Mouse (Mus musculus) G1E (cell line): ENCODE results near the gene Zdhhc23. TPM values are rescaled to one million over a fixed set of nuclear protein-coding genes. Genes with fewer than 3 reads are reported as not detected.

Experiments used
- ATAC-seq: 2 replicates; pipeline ENCODE4 v1.8.0; 2016; ENCODE audit warnings: mild to moderate bottlenecking; ENCODE audit not compliant: insufficient number of reproducible peaks, poor library complexity, low FRiP score, severe bottlenecking; ENCODE audit errors: extremely low read depth
- DNase-seq: peaks from one replicate; pipeline ENCODE4 v3.0.0; 2012; ENCODE audit warnings: low spot score
- H3K27me3 ChIP-seq: 2 replicates; pipeline ENCODE4 v1.6.1; 2012; ENCODE audit warnings: mild to moderate bottlenecking, low read length, inconsistent platforms; ENCODE audit not compliant: insufficient read depth
- H3K36me3 ChIP-seq: replicated peaks from 2 replicates; pipeline ENCODE3; 2012; ENCODE audit warnings: mild to moderate bottlenecking, inconsistent platforms
- H3K4me1 ChIP-seq: 2 replicates; pipeline ENCODE4 v1.6.1; 2012; ENCODE audit warnings: low read depth, low read length, inconsistent platforms, mixed read lengths; ENCODE audit not compliant: insufficient read depth
- H3K4me3 ChIP-seq: 2 replicates; pipeline ENCODE4 v1.5.1; 2012; ENCODE audit warnings: low read depth, mild to moderate bottlenecking, inconsistent platforms, low read length, moderate library complexity, mixed read lengths
- H3K9me3 ChIP-seq: replicated peaks from 2 replicates; pipeline ENCODE4 v1.6.1; 2012; ENCODE audit warnings: inconsistent platforms
- CTCF ChIP-seq: IDR thresholded peaks from 2 replicates; pipeline ENCODE4 v1.5.1; 2012; ENCODE audit warnings: low read depth, low read length, inconsistent platforms, mixed read lengths
- GATA1 ChIP-seq: IDR thresholded peaks from 2 replicates; pipeline ENCODE4 v1.6.1; 2012; ENCODE audit warnings: borderline replicate concordance, low read length, inconsistent platforms, mixed read lengths
- GATA2 ChIP-seq: IDR thresholded peaks from 2 replicates; pipeline ENCODE4 v1.6.1; 2012; ENCODE audit warnings: low read depth, low read length, inconsistent platforms, borderline replicate concordance
- POLR2AphosphoS5 ChIP-seq: IDR thresholded peaks from 2 replicates; pipeline ENCODE4 v1.6.1; 2012; ENCODE audit warnings: low read depth, low read length, inconsistent platforms; ENCODE audit not compliant: insufficient replicate concordance
- TAL1 ChIP-seq: conservative IDR thresholded peaks from 2 replicates; pipeline ENCODE4 v1.6.1; 2012; ENCODE audit warnings: low read depth, low read length, inconsistent platforms, mixed read lengths
- polyA plus RNA-seq: library from polyadenylated mRNA; stranded (reverse); fragments of >175 nt; gene quantifications from 2 replicates; pipeline ENCODE4 v1.2.3, GENCODE M21; 2012
- total RNA-seq, 2 experiments: library from RNA; stranded (forward) in 1 of 2; stranded (reverse) in 1 of 2; fragments of 200-1000 nt in 1 of 2; fragments of >200 nt in 1 of 2; fragmentation: Nextera tagmentation in 1 of 2; gene quantifications; 2 replicates each; pipeline ENCODE4 v1.2.3; 2014 to 2017

Zdhhc23 gene
- total and polyA plus RNA-seq, 3 experiments, result 0.21 to 0.90 (median 0.55) TPM

GRCm38 (mm10) chr16:43935892-43936291 is 43.7 kb downstream of the Zdhhc23 start:
- no peak for ATAC-seq
- TF ChIP-seq GATA2 (no peak), GATA1 (no peak), TAL1 (no peak), CTCF (no peak), POLR2AphosphoS5 (no peak)
- H3K27me3 ChIP-seq, result no peaks in the 10 kb centered on the region

DNA sequence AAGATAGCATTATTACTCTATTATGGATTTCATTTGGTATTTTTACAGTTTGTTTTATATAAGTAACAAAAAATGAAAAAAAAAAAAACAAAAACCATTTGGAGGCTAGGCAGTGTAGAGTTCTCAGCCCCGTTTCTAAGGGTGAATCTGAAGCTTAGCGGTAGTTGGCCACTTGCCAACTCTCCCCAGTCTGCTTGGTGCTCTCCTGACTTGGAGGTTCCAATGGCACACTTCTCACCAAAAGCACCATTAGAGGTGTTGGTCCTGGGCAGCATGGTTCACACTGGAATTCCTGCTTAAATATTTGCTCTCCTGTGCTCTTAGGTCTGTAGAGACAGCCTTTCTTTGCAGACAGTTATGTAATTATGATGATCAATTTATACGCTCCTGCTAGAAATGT is 44.2 kb downstream of the Zdhhc23 start:
- DNase-seq (no peak), ATAC-seq (no peak)
- Histone ChIP-seq H3K27me3 (no peaks in the 10 kb centered on the region), H3K36me3 (peaks cover 35% of the 10 kb centered on the region), H3K4me1 (no peaks in the 10 kb centered on the region), H3K4me3 (no peak overlapping the region), H3K9me3 (no peaks in the 10 kb centered on the region)
- TF ChIP-seq CTCF, result no peak

More at GRCm38 (mm10) chr16:43935892-43936291, 43.7 kb downstream of the Zdhhc23 start:
- H3K9me3 ChIP-seq, result no peaks in the 10 kb centered on the region
- H3K36me3 ChIP-seq, result peaks cover 35% of the 10 kb centered on the region
- DNase-seq, result no peak
- H3K4me3 ChIP-seq, result no peak overlapping the region
- H3K4me1 ChIP-seq, result no peaks in the 10 kb centered on the region

DNA sequence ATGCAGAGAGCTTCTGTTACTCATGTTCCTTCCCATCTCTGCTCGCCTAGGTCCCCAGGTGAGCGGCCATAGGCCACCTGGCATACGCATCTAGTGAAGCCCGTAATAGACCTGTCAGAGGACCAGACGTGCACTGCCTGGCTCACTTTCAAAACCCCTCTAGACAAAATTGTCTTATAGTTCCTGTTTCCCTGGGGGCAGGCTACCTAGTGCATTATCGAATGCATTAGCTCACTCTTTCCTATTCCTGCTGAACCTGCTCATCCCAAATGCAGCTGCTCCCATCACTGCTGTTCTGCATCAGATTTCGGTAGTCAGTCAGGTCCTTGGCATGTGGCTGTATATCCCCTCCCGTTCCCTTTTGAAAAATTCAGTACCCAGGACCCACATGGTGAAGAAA is 44.7 kb downstream of the Zdhhc23 start:
- no peak overlapping the region for H3K4me3 ChIP-seq
- peaks cover 35% of the 10 kb centered on the region for H3K36me3 ChIP-seq
- H3K27me3 ChIP-seq, result no peaks in the 10 kb centered on the region
- ATAC-seq, result no peak
- H3K4me1 ChIP-seq, result no peaks in the 10 kb centered on the region
- TF ChIP-seq GATA2, result no peak
- no peak for TF ChIP-seq CTCF
- no peak for TF ChIP-seq POLR2AphosphoS5
- no peak for TF ChIP-seq GATA1
- TF ChIP-seq TAL1, result no peak
- no peak for DNase-seq
- H3K9me3 ChIP-seq, result no peaks in the 10 kb centered on the region

DNA sequence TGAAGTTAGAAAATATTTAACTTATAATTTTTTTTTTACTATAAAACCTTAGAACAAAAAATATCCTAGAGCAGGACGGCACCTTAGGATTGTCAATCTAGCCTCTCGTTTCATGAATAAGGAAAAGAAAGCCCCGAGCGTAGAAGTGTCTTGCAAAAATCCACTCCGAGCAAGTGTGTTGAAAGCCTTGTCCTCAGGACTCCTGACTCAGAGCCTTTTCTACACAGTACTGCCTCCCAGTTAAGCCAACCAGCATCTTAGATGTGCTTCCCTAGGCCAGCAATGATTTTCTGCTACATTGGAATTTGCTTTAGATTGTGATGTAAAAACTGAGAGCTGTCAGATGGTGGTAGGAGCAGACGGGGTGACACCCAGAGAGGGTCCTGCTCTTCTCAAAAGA is 46.5 kb downstream of the Zdhhc23 start:
- no peak for ATAC-seq
- H3K4me3 ChIP-seq, result no peak overlapping the region
- peaks cover 33% of the 10 kb centered on the region for H3K36me3 ChIP-seq
- no peaks in the 10 kb centered on the region for H3K9me3 ChIP-seq
- TF ChIP-seq GATA1, result no peak
- TF ChIP-seq TAL1, result no peak
- no peak for TF ChIP-seq GATA2
- TF ChIP-seq POLR2AphosphoS5, result no peak
- no peak for TF ChIP-seq CTCF
- no peak for DNase-seq
- no peaks in the 10 kb centered on the region for H3K27me3 ChIP-seq
- H3K4me1 ChIP-seq, result no peaks in the 10 kb centered on the region

GRCm38 (mm10) chr16:43932319-43932718 is 47.3 kb downstream of the Zdhhc23 start:
- peaks cover 31% of the 10 kb centered on the region for H3K36me3 ChIP-seq
- DNase-seq, result no peak
- ATAC-seq, result no peak
- no peak overlapping the region for H3K4me3 ChIP-seq
- H3K27me3 ChIP-seq, result no peaks in the 10 kb centered on the region
- no peaks in the 10 kb centered on the region for H3K4me1 ChIP-seq
- no peaks in the 10 kb centered on the region for H3K9me3 ChIP-seq
- no peak for TF ChIP-seq CTCF
- TF ChIP-seq POLR2AphosphoS5, result no peak
- no peak for TF ChIP-seq GATA1
- TF ChIP-seq TAL1, result no peak
- TF ChIP-seq GATA2, result no peak

DNA sequence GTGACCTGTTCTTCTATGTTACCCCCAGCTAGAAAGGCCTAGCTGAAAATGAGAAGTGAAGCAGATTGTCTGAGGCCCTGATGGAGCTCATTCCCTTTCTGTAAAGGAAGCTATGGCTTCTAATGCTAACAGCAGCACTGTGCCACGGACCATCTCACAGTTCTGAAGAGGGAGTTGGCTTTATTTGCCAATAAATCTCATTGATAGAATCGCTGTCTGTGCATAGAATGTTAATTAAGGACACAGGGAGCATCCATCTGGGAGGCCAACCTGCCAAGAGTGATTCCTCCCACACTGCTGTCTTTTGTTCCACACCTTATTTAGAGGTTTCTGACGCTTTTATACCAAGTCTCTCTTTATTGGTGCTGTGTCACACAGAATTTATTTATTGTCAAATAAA is 48.1 kb downstream of the Zdhhc23 start:
- TF ChIP-seq CTCF (no peak), POLR2AphosphoS5 (no peak), GATA1 (no peak), GATA2 (no peak), TAL1 (no peak)
- Histone ChIP-seq H3K36me3 (peaks cover 37% of the 10 kb centered on the region), H3K4me3 (no peak overlapping the region), H3K27me3 (no peaks in the 10 kb centered on the region), H3K4me1 (no peaks in the 10 kb centered on the region), H3K9me3 (no peaks in the 10 kb centered on the region)
- DNase-seq (no peak), ATAC-seq (no peak)

- Histone ChIP-seq H3K9me3 (no peaks in the 10 kb centered on the region), H3K27me3 (no peaks in the 10 kb centered on the region), H3K4me3 (no peak overlapping the region), H3K36me3 (peaks cover 42% of the 10 kb centered on the region), H3K4me1 (no peaks in the 10 kb centered on the region)
- TF ChIP-seq POLR2AphosphoS5 (no peak), GATA1 (no peak), TAL1 (no peak), CTCF (no peak), GATA2 (no peak)
- DNase-seq (no peak), ATAC-seq (no peak)
These were observed 49.0 kb downstream of the Zdhhc23 start for GRCm38 (mm10) chr16:43930577-43930976.
